Mouse (Mus musculus): ENCODE data around the gene Cxcl1. TPM values are rescaled to one million over a fixed set of nuclear protein-coding genes. Genes with fewer than 3 reads are reported as not detected.

Gene Cxcl1
- 0.65 and 1.1 TPM in 2 replicates for polyA plus RNA-seq (2015; fragmentation: Nextera tagmentation; extraction: Ambion mirVana)

GRCm38 (mm10) chr5:90890519-90891463, at the start of gene Cxcl1:
Gene Cxcl1 (plus strand): TSS chr5:90891241.

GRCm38 (mm10) chr5:90903339-90904020, 12.4 kb downstream of the Cxcl1 start, which contains the start of gene Cxcl2:
Gene Cxcl2 (plus strand): TSS chr5:90903871.

GRCm38 (mm10) chr5:90930971-90931851, 40.2 kb downstream of the Cxcl1 start, which contains the start of gene Mthfd2l:
Gene Mthfd2l (plus strand): TSS chr5:90931117.

Other genes starting within 250 kb of the Cxcl1 start
- 0.14 TPM in 1 of 2 replicates, not detected in the other for gene Cxcl5, start 131.9 kb upstream of the Cxcl1 start, polyA plus RNA-seq (2015; fragmentation: Nextera tagmentation; extraction: Ambion mirVana)
- 10.6 and 15.7 TPM in 2 replicates for gene Ppbp, start 122.7 kb upstream of the Cxcl1 start, polyA plus RNA-seq (2015; fragmentation: Nextera tagmentation; extraction: Ambion mirVana)
- 548 and 780 TPM in 2 replicates for gene Pf4, start 118.8 kb upstream of the Cxcl1 start, polyA plus RNA-seq (2015; fragmentation: Nextera tagmentation; extraction: Ambion mirVana)
- not detected in 2 replicates for gene Cxcl3, start 105.1 kb upstream of the Cxcl1 start, polyA plus RNA-seq (2015; fragmentation: Nextera tagmentation; extraction: Ambion mirVana)
- gene Cxcl15, start 96.7 kb upstream of the Cxcl1 start, polyA plus RNA-seq (2015; fragmentation: Nextera tagmentation; extraction: Ambion mirVana): 0.35 and 0.50 TPM in 2 replicates
- gene Cxcl2, start 12.6 kb downstream of the Cxcl1 start, polyA plus RNA-seq (2015; fragmentation: Nextera tagmentation; extraction: Ambion mirVana): 0.27 and 0.84 TPM in 2 replicates
- 60.8 and 103 TPM in 2 replicates for gene Mthfd2l, start 39.9 kb downstream of the Cxcl1 start, polyA plus RNA-seq (2015; fragmentation: Nextera tagmentation; extraction: Ambion mirVana)
- gene Epgn, start 136.2 kb downstream of the Cxcl1 start, polyA plus RNA-seq (2015; fragmentation: Nextera tagmentation; extraction: Ambion mirVana): 0.12 and 0.14 TPM in 2 replicates
- 0.06 and 0.30 TPM in 2 replicates for gene Ereg, start 183.4 kb downstream of the Cxcl1 start, polyA plus RNA-seq (2015; fragmentation: Nextera tagmentation; extraction: Ambion mirVana)
- gene Areg, start 248.4 kb downstream of the Cxcl1 start, polyA plus RNA-seq (2015; fragmentation: Nextera tagmentation; extraction: Ambion mirVana): 0.25 and 0.27 TPM in 2 replicates

Measured in adrenal gland, postnatal 0 days (tissue).